ENCODE assay signal across 25 mouse cellular contexts in genomic region chr10:92907246-92907645, GRCm38 (mm10).
DNase-seq lines count a peak whose midpoint lies in the region; ATAC-seq and TF ChIP-seq lines count a peak whose summit lies in the region.
"Had no signal": no experiment of that assay in that cellular context is flagged by ENCODE, and none has a peak within 500 bp of the region (broad histone marks: within the 10 kb centered on the region; RNA-seq: fewer than 3 reads in every experiment).

No protein-coding gene starts in this region.

- no peaks in the 10 kb centered on the region for H3K9me3 ChIP-seq in forebrain, embryonic 14.5 days (replicated peaks; ENCODE audit: control insufficient read depth, low read length)
- H3K9me3 ChIP-seq in forebrain, postnatal 0 days (ENCODE audit: low read length): no peaks in the 10 kb centered on the region
- no peaks in the 10 kb centered on the region for H3K9me3 ChIP-seq in midbrain, embryonic 12.5 days
- H3K9me3 ChIP-seq in midbrain, embryonic 10.5 days (replicated peaks): no peaks in the 10 kb centered on the region
- H3K9me3 ChIP-seq: embryonic facial prominence, embryonic 13.5 days; heart, embryonic 15.5 days; limb, embryonic 13.5 days; liver, embryonic 13.5 days had no signal

- H3K4me3 ChIP-seq in forebrain, embryonic 14.5 days (ENCODE audit: low read depth, low read length): no peak overlapping the region
- no peak overlapping the region for H3K4me3 ChIP-seq in forebrain, postnatal 0 days (ENCODE audit: low read depth, low read length)
- H3K4me3 ChIP-seq in midbrain, embryonic 12.5 days: no peak overlapping the region
- no peak overlapping the region for H3K4me3 ChIP-seq in midbrain, embryonic 10.5 days
- H3K4me3 ChIP-seq: embryonic facial prominence, embryonic 13.5 days; erythroblast, embryonic 14.5 days; gastrocnemius, adult 2 months; heart, embryonic 15.5 days; limb, embryonic 13.5 days; liver, embryonic 13.5 days had no signal

- TF ChIP-seq CTCF in forebrain, postnatal 0 days (IDR thresholded peaks at IDR 0.05; ENCODE audit: low read depth): no peak

- no peak overlapping the region for H3K4me2 ChIP-seq in forebrain, embryonic 14.5 days (ENCODE audit: low read length)
- H3K4me2 ChIP-seq in forebrain, postnatal 0 days (ENCODE audit: low read depth): no peak overlapping the region
- H3K4me2 ChIP-seq in midbrain, embryonic 12.5 days (replicated peaks): no peak overlapping the region
- H3K4me2 ChIP-seq: embryonic facial prominence, embryonic 13.5 days; heart, embryonic 15.5 days; limb, embryonic 13.5 days; liver, embryonic 13.5 days had no signal

- H3K4me1 ChIP-seq in forebrain, embryonic 14.5 days (ENCODE audit: control insufficient read depth, insufficient read depth, low read length): peaks cover 6% of the 10 kb centered on the region
- no peaks in the 10 kb centered on the region for H3K4me1 ChIP-seq in forebrain, postnatal 0 days (ENCODE audit: insufficient read depth)
- H3K4me1 ChIP-seq in midbrain, embryonic 12.5 days: peaks cover 11% of the 10 kb centered on the region
- H3K4me1 ChIP-seq in midbrain, embryonic 10.5 days: peaks cover 16% of the 10 kb centered on the region
- H3K4me1 ChIP-seq: embryonic facial prominence, embryonic 13.5 days; limb, embryonic 13.5 days; liver, embryonic 13.5 days had no signal

- ATAC-seq in forebrain, embryonic 14.5 days: peak; percentile 50
- no peak for ATAC-seq in forebrain, postnatal 0 days
- peak; percentile 56 for ATAC-seq in midbrain, embryonic 12.5 days (ENCODE audit: low FRiP score, low read depth)
- ATAC-seq: hindbrain, embryonic 16.5 days; intestine, embryonic 16.5 days; Patski had no signal

- DNase-seq in forebrain, embryonic 14.5 days (ENCODE audit: low spot score): peak; percentile 48
- DNase-seq in forebrain, postnatal 0 days: no peak
- DNase-seq in midbrain, embryonic 10.5 days (ENCODE audit: low spot score): no peak
- peak; percentile 6 for DNase-seq in mesoderm, embryonic 11.5 days (ENCODE audit: low read depth, low spot score)
- peak; percentile 58 for DNase-seq in retina, embryonic 14.5 days (ENCODE audit: low spot score)
- no peak for DNase-seq in liver
- DNase-seq: adrenal gland, adult 2 months; cerebellum, adult 11-12 months; cerebellum, postnatal 14 days; embryo, embryonic 11 days; gastrocnemius, adult 2 months; heart, postnatal 36 days; layer of hippocampus, adult 9-11 months; liver, embryonic 13.5 days; lung, adult 2 months; lung, postnatal 14 days; thymus, postnatal 14 days had no signal

- no peak overlapping the region for H3K27ac ChIP-seq in forebrain, embryonic 14.5 days (ENCODE audit: low read depth, low read length)
- H3K27ac ChIP-seq in forebrain, postnatal 0 days (ENCODE audit: low read depth, low read length): no peak overlapping the region
- H3K27ac ChIP-seq in midbrain, embryonic 12.5 days (replicated peaks): no peak overlapping the region
- H3K27ac ChIP-seq in midbrain, embryonic 10.5 days (replicated peaks): no peak overlapping the region
- H3K27ac ChIP-seq: embryonic facial prominence, embryonic 13.5 days; gastrocnemius, adult 2 months; heart, embryonic 15.5 days; limb, embryonic 13.5 days; liver, embryonic 13.5 days had no signal

- no peak overlapping the region for H3K9ac ChIP-seq in forebrain, embryonic 14.5 days (ENCODE audit: low read length)
- H3K9ac ChIP-seq in forebrain, postnatal 0 days: no peak overlapping the region
- H3K9ac ChIP-seq in midbrain, embryonic 12.5 days (replicated peaks): no peak overlapping the region
- H3K9ac ChIP-seq: embryonic facial prominence, embryonic 13.5 days; heart, embryonic 15.5 days; limb, embryonic 13.5 days; liver, embryonic 13.5 days had no signal

- 27% methylated on average over 6 of the region's 6 CpGs for WGBS in forebrain, embryonic 14.5 days
- 19% methylated on average over 6 of the region's 6 CpGs for WGBS in forebrain, postnatal 0 days
- WGBS in midbrain, embryonic 12.5 days: 49% methylated on average over 6 of the region's 6 CpGs
- 58% methylated on average over 6 of the region's 6 CpGs for WGBS in midbrain, embryonic 10.5 days

- H3K36me3 ChIP-seq in forebrain, embryonic 14.5 days (ENCODE audit: control insufficient read depth, insufficient read depth, low read length): no peaks in the 10 kb centered on the region
- no peaks in the 10 kb centered on the region for H3K36me3 ChIP-seq in forebrain, postnatal 0 days (ENCODE audit: insufficient read depth)
- no peaks in the 10 kb centered on the region for H3K36me3 ChIP-seq in midbrain, embryonic 12.5 days
- no peaks in the 10 kb centered on the region for H3K36me3 ChIP-seq in midbrain, embryonic 10.5 days
- H3K36me3 ChIP-seq: embryonic facial prominence, embryonic 13.5 days; heart, embryonic 15.5 days; limb, embryonic 13.5 days; liver, embryonic 13.5 days had no signal

- no peaks in the 10 kb centered on the region for H3K27me3 ChIP-seq in forebrain, embryonic 14.5 days (replicated peaks; ENCODE audit: control insufficient read depth, insufficient read depth, low read length)
- H3K27me3 ChIP-seq in forebrain, postnatal 0 days (ENCODE audit: insufficient read depth, low read length): no peaks in the 10 kb centered on the region
- H3K27me3 ChIP-seq in midbrain, embryonic 12.5 days: no peaks in the 10 kb centered on the region
- no peaks in the 10 kb centered on the region for H3K27me3 ChIP-seq in midbrain, embryonic 10.5 days (ENCODE audit: low read depth, poor library complexity, severe bottlenecking)
- H3K27me3 ChIP-seq: embryonic facial prominence, embryonic 13.5 days; heart, embryonic 15.5 days; limb, embryonic 13.5 days; liver, embryonic 13.5 days; Patski had no signal

Comparison
In these comparisons a context has a peak if more than half of its experiments do, and no peak if none do; other contexts are left out.
1. DNase-seq: peak in forebrain, embryonic 14.5 days (single experiment), mesoderm, embryonic 11.5 days (single experiment) and retina, embryonic 14.5 days (single experiment); none in forebrain, postnatal 0 days (single experiment), midbrain, embryonic 10.5 days (single experiment) and liver (single experiment).